Mouse (Mus musculus) lung, adult 2 months (tissue): ENCODE results near the gene Sh2d6. TPM values are rescaled to one million over a fixed set of nuclear protein-coding genes. Genes with fewer than 3 reads are reported as not detected.

Experiments used
- DNase-seq: peaks from one replicate; pipeline ENCODE4 v3.0.0; 2022
- H3K4me1 ChIP-seq: fragments of 200-500 bp; 2 replicates; pipeline ENCODE4 v1.6.1; 2011; ENCODE audit warnings: low read length; ENCODE audit not compliant: control insufficient read depth, insufficient read depth
- H3K4me3 ChIP-seq: fragments of 200-500 bp; replicated peaks from 2 replicates; pipeline ENCODE3; 2011; ENCODE audit warnings: low read depth, mild to moderate bottlenecking, control low read depth, low read length; ENCODE audit errors: extremely low read depth
- CTCF ChIP-seq: fragments of 200-500 bp; IDR thresholded peaks from 2 replicates; pipeline ENCODE4 v1.5.1; 2011; ENCODE audit warnings: mild to moderate bottlenecking, low read length, control low read depth; ENCODE audit not compliant: insufficient read depth
- POLR2A ChIP-seq: fragments of 200-500 bp; IDR thresholded peaks from 2 replicates; pipeline ENCODE4 v1.6.1; 2011; ENCODE audit warnings: low read depth, mild to moderate bottlenecking, control low read depth, low read length, borderline replicate concordance; ENCODE audit errors: extremely low read depth
- WGBS: fragments of 180-500 bp; shearing (Covaris S2); methylation state at CpG from one replicate; pipeline ENCODE4 v1.1.7; 2018; 5-methylcytosine and 5-hydroxymethylcytosine counted together
- polyA plus RNA-seq: library from polyadenylated mRNA; depleted of rRNA; stranded (reverse); fragments of >200 nt; gene quantifications from 2 replicates; pipeline ENCODE4 v1.2.3, GENCODE M21; 2012

Gene Sh2d6
- polyA plus RNA-seq, 1 experiment, result 0.19 TPM

- 55% methylated on average over 6 of the region's 6 CpGs for WGBS
- TF ChIP-seq CTCF (no peak), POLR2A (no peak)
- DNase-seq, result no peak
- Histone ChIP-seq H3K4me3 (no peak overlapping the region), H3K4me1 (peaks cover 7% of the 10 kb centered on the region)
These were observed 10.7 kb downstream of the Sh2d6 start for GRCm38 (mm10) chr6:72510686-72511421.

DNA sequence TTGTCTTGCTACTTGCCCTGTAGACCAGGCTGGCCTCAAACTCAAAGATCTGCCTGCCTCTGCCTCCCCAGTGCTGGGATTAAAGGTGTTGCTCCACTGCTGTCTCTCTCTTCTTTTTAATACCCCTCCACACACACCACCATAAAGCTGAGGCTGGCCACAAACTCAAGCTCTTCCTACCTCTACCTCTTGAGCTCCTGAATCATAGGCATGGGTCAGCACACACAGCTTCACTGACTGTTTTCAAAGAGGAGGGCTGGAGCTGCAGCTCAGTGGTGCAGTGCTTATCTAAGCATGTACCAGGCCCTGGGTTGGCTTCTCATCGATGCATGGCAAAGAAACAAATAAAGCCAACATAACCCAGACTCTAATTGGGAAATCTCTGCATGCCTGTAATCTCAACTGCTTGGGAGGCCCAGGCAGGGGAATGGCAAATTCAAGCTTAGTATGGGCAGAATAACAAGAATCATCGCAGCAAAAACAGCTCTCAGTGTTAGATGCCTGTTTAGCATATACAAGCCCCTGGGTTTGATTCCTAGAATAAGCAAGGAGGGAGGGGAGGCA is 11.6 kb downstream of the Sh2d6 start:
- WGBS, result 73% methylated on average over 2 of the region's 2 CpGs
- TF ChIP-seq CTCF (no peak), POLR2A (no peak)
- H3K4me3 ChIP-seq, result no peak overlapping the region
- DNase-seq, result no peak
- H3K4me1 ChIP-seq, result peaks cover 7% of the 10 kb centered on the region

DNA sequence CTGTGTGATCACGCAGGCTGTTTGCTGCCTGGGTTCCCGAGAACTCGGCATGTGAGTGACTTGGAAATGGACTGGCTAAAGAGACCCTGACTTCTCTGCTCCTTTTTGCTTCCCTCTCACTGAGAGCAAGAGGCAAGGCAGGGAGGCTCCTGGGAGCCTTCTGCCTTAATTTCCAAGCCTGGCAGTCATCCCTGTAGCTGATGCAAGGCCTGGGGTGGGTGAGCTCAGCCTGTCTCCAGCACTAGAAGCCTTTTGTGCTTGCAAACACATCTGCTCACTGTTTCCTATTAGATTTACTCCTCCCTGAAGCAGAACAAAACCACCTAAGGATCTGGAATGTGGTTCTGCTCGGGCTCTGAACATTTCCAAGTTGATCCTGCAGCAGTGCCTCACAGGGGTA is 12.9 kb downstream of the Sh2d6 start:
- Histone ChIP-seq H3K4me3 (no peak overlapping the region), H3K4me1 (peaks cover 6% of the 10 kb centered on the region)
- 89% methylated on average over 4 of the region's 4 CpGs for WGBS
- DNase-seq, result no peak
- TF ChIP-seq POLR2A (no peak), CTCF (no peak)

DNA sequence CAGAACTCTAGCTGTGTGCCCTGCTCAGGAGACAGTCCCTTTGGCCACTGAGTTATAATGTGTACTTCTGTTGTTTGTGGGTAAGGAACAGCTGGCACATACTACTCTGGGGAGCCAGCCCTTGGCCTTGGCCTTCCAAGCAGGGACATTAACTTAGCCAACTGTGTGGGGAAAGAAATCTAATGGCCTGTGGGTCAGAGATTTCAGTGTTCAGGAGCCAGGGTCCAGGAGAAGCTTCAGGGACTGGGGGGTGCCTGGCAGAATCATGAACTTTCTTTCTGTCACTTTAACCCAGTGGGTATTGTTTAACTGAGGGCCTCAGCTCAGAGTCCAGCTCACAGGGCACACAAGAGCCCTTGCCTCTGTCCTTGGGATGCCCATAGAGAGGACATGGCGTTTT is 15.4 kb downstream of the Sh2d6 start:
- Histone ChIP-seq H3K4me3 (no peak overlapping the region), H3K4me1 (no peaks in the 10 kb centered on the region)
- no peak for DNase-seq
- TF ChIP-seq CTCF (no peak), POLR2A (no peak)
- 83% methylated on average over 1 of the region's 1 CpGs for WGBS

DNA sequence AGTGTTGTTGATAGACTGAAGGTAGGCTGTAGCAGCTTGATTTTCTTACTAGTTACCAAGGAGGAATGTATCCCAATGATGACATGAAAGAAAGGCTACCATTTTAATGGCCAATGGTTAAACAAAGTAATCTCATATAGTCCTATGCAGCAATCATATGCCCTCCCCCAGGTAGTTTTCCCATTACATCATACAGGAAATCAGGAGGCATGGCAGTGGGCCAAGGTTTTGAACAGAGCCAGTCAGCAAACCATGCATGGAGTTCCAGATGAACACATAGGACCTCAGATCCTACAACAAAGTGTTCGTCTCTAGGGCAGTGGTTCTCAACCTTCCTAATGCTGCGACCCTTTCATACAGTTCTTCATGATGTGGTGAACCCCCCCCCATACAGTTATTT is 17.6 kb downstream of the Sh2d6 start:
- no peaks in the 10 kb centered on the region for H3K4me1 ChIP-seq
- H3K4me3 ChIP-seq, result no peak overlapping the region
- TF ChIP-seq POLR2A, result no peak
- no peak for TF ChIP-seq CTCF
- peak; percentile 37 for DNase-seq
- 79% methylated on average over 2 of the region's 2 CpGs for WGBS

DNA sequence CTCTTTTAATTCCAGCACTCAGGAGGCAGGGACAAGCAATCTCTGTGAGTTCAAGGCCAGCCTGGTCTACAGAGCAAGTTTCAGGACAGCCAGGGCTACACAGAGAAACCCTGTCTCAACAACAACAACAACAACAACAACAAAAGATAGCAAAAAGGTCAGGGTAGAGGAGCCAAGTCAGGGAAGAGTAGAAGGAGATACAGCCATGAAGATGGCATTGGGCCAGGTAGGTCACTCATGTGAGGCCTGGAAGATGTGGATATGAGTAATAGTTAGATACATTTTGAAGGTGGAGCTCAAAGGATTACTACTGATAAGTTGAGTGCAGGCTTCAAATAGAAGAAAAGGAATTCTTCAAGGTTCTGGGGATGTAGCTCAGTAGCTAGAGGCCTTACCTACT is 18.2 kb downstream of the Sh2d6 start:
- no peak for DNase-seq
- TF ChIP-seq POLR2A (no peak), CTCF (no peak)
- Histone ChIP-seq H3K4me1 (no peaks in the 10 kb centered on the region), H3K4me3 (no peak overlapping the region)

GRCm38 (mm10) chr6:72498950-72499349 is 22.6 kb downstream of the Sh2d6 start:
- TF ChIP-seq POLR2A (no peak), CTCF (no peak)
- no peak overlapping the region for H3K4me3 ChIP-seq
- WGBS, result 53% methylated on average over 5 of the region's 5 CpGs

GRCm38 (mm10) chr6:72492892-72493291 is 28.6 kb downstream of the Sh2d6 start:
- no peak for DNase-seq
- 47% methylated on average over 6 of the region's 6 CpGs for WGBS
- H3K4me3 ChIP-seq, result no peak overlapping the region
- TF ChIP-seq POLR2A (no peak), CTCF (no peak)
- H3K4me1 ChIP-seq, result peaks cover 3% of the 10 kb centered on the region; the same call in 1 of the 2 replicates

More at GRCm38 (mm10) chr6:72498950-72499349, 22.6 kb downstream of the Sh2d6 start:
- DNase-seq, result no peak
- H3K4me1 ChIP-seq, result no peaks in the 10 kb centered on the region

GRCm38 (mm10) chr6:72491151-72491550 is 30.4 kb downstream of the Sh2d6 start:
- H3K4me1 ChIP-seq, result peaks cover 3% of the 10 kb centered on the region; the same call in 1 of the 2 replicates
- DNase-seq, result no peak
- H3K4me3 ChIP-seq, result no peak overlapping the region
- TF ChIP-seq POLR2A, result no peak
- no peak for TF ChIP-seq CTCF
- WGBS, result 44% methylated on average over 3 of the region's 3 CpGs

- Histone ChIP-seq H3K4me1 (peaks cover 3% of the 10 kb centered on the region; the same call in 1 of the 2 replicates), H3K4me3 (no peak overlapping the region)
- no peak for DNase-seq
- TF ChIP-seq POLR2A (no peak), CTCF (no peak)
These were observed 32.0 kb downstream of the Sh2d6 start for GRCm38 (mm10) chr6:72489534-72489933.
